Mouse (Mus musculus) heart, adult 2 months (tissue): ENCODE results near the gene Gm5105.

Source experiments
- CTCF ChIP-seq: fragments of 200-600 bp; IDR thresholded peaks from 2 replicates; pipeline ENCODE4 v1.8.1; 2022; ENCODE audit warnings: antibody characterized with exemption, mild to moderate bottlenecking, moderate library complexity
- EP300 ChIP-seq: fragments of 200-500 bp; IDR thresholded peaks from 2 replicates; pipeline ENCODE4 v1.6.1; 2011; ENCODE audit warnings: low read depth, low read length, control low read depth; ENCODE audit not compliant: insufficient read depth
- POLR2A ChIP-seq: fragments of 200-500 bp; IDR thresholded peaks from 2 replicates; pipeline ENCODE4 v1.6.1; 2011; ENCODE audit warnings: mild to moderate bottlenecking, low read depth, low read length, control low read depth; ENCODE audit not compliant: insufficient read depth

DNA sequence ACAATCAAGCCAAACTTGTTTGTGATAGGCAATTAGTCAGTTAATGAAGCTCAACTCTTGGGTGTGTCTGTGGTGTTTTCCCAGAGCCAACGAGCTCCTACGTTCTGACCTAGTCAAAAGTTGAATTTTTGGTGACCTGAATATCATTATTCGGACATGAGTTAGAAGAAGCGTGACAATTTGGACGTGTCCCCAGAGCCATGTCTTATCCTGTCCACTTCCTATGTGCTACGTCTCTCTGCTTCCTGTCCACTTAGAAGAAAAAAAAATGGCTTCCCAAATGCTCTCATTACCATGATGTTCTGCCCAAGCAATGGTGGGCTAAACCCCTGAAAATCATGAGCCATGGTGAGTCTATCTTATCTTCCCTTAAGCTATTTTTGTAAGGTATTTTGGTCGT, 63.9 kb downstream of the Gm5105 start:
- TF ChIP-seq POLR2A (no peak), CTCF (no peak), EP300 (no peak)
